Mouse (Mus musculus) embryo, embryonic 10.5 days (tissue): Measurements from ENCODE around the gene Map3k3.

Experiments used
- DNase-seq: peaks from one replicate; pipeline ENCODE4 v3.0.0-alpha.2; 2015; ENCODE audit warnings: low spot score

The Map3k3 gene

GRCm38 (mm10) chr11:106083708-106084701, at the start of gene Map3k3:
TSS of gene Map3k3 (plus strand) at chr11:106084613.
- peak; percentile 99 for DNase-seq

DNA sequence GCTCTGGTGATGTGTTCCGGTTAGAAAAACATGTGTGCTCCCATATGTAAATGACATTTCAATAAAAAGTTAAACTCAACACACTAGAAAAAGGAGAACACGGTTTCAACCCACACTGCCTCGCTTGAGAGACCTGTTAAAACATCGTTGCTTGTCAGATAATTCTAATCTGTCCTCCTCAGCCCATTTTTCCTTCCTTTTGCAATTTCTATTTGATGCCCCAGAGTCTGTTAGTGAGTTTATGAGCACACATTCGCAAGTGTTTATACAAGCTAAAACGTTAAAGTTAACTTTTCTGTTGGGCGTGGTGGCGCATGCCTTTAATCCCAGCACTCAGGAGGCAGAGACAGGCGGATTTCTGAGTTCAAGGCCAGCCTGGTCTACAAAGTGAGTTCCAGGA, 49.4 kb upstream of the Map3k3 start:
- DNase-seq: no peak

DNA sequence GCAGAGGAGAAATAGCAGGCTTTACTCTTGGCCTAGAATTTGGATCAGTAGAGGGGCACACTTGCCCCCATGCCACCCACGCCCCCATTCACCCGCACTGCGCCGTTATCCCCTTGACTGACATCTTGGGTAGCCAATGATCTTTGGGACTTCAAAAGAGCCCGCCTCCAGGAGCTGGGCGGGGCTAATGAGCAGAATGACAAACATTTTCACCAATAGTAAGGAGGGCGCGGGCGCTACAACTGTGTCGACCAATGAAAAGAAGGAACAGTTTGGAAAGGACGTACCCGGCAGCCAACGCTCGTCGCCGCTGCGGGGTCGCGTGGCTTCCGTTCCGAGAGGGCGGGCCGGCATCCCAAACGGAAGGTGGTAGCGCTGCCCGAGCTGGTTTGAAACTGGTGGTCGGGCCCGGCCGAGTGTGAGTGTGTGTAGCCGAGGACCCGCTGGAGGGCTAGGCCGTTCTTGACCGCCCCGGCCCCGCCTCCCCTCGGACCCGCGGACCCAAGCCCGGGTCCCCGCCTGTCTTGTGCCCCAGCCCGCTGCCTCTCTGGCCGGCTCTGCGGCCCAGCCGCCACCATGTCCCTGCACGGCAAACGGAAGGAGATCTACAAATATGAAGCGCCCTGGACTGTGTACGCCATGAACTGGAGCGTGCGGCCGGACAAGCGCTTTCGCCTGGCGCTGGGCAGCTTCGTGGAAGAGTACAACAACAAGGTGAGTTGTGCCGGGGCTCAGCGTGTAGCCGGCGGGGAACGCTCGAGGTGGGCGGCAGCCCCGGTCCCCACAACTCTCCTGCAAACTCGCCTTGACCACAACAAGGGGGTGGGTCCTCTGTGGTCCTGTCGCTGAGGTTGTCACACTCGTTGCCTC, 47.6 kb upstream of the Map3k3 start, which contains the start of gene Dcaf7:
TSS of gene Dcaf7 (plus strand) at position 325 of the 870 bp plus-strand sequence.
- peak; percentile 100 for DNase-seq

GRCm38 (mm10) chr11:106037418-106037751, 47.0 kb upstream of the Map3k3 start:
- DNase-seq: peak; percentile 79

- no peak for DNase-seq
These were observed 40.1 kb upstream of the Map3k3 start for GRCm38 (mm10) chr11:106044349-106044748.

DNA sequence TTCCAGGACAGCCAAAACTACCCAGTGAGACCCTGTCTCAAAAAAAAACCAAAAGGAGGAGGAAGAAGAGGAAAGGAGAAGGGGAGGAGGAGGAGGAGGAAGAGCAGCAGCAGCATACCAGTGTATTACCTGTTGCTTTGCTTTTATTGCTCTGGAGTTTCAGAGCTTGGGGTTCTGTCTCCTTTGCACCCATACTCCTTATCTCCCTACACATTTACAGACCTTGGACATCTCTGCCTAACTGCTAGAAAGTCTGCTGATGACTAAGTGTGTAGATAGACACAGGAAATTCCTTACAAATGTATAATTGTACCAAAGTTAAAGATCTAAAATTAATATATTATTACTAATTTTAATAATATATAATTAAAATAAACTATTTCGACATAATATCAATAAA, 39.2 kb upstream of the Map3k3 start:
- no peak for DNase-seq

- no peak for DNase-seq
These were observed 38.6 kb upstream of the Map3k3 start for GRCm38 (mm10) chr11:106045780-106046179.

DNA sequence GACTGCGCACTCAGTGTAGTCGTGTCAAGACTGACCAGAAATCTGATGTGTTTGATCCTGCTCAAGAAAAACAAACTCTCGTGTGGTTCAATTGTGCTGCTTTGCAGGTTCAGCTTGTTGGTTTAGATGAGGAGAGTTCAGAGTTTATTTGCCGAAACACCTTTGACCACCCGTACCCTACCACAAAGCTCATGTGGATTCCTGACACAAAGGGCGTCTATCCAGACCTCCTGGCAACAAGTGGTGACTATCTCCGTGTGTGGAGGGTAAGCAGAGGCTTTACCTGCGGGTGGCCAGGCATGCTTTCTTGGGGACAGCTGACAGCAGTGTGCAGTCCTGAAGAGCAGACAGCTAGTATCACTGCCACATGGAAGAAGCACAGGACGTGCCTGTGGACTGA, 37.8 kb upstream of the Map3k3 start:
- DNase-seq: no peak

- DNase-seq: no peak
These were observed 30.5 kb upstream of the Map3k3 start for GRCm38 (mm10) chr11:106053921-106054320.

DNA sequence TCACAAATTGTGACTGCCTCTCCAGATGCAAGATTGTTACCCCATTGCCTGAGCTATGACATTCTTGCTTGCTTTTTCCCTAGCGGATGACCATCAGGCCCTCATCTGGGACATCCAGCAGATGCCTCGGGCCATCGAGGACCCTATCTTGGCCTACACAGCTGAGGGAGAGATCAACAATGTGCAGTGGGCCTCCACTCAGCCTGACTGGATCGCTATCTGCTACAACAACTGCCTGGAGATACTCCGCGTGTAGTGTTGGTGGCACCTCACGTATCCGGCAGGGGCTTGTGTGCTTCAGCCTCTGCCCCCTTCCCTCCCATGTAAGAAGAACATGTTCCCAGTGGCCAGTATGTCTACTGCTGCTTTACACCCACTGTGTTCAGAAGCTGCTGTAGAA, 29.8 kb upstream of the Map3k3 start:
- DNase-seq: no peak

- no peak for DNase-seq
These were observed 29.1 kb upstream of the Map3k3 start for GRCm38 (mm10) chr11:106055341-106055740.

DNA sequence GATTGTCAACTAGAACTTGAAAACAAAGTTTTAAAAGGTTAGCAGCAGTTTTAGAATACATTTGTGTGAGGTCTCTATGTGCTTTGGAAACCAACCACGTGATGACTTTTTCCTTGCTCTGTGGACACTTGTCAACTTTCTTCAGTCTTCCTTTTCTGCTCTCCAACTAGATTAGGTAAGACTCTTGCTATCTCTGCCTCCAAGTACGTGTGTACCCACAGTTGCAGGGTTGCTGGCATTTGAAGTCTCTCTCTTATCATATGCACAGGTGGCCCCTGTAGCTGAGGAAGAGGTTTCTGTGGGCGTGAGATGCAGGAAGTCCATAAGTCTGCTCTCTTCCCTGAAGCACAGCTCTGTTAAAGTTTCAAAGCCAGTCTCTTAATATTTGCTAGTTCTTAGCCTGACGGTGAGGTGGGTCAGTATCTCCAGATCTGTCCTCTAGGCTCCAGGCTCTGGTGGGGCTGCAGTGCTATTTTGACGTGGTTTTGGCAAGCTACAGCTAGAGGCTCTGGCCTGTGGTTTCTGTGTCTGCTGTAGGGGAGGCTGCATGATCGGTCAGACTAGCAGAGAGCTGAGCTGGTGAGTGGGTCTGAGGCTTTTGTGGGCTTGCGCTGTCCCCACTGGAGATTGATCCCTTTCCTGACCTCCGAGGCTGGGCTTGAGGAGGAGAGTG, 27.5 kb upstream of the Map3k3 start:
- no peak for DNase-seq

DNA sequence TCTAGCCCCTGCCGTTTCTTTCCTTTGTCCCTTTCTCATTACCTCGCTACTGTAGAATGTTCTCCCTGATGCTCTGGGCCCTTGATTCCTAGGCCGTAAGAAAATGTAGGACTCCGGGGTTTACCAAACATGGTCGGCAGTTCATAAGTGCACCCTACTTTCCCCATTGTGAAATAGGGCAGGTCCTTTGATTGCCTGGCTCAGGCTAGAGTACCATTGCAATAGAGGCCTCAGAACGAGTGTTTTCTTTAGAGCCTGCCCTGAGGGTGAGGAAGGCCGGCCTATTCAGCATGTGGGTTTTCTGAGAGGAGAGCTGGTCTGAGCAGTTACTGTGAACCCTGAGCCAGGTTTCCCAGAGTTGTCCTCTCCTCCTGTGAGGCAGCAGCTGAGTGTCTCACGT, 26.4 kb upstream of the Map3k3 start:
- no peak for DNase-seq

GRCm38 (mm10) chr11:106060549-106060948, 23.9 kb upstream of the Map3k3 start:
- no peak for DNase-seq

- no peak for DNase-seq
These were observed 23.1 kb upstream of the Map3k3 start for GRCm38 (mm10) chr11:106061311-106061710.

DNA sequence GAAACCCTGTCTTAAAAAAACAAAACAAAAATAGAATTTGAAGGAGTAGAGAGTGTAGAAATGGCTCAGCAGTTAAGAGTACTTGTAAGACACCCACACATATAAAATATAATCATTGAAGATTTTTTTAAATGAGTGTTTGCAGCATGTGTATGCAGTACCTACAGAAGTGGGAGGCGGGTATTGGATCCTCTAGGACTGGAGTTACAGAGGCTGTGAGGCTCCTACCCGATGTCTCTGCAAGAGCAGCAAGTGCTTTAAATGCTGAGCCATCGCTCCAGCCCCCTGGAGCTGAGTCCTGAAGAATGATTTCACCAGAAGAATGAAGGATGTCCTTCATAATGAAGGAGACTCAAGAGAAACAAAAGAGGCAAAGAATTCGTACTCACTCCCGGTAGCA, 20.7 kb upstream of the Map3k3 start:
- DNase-seq: no peak

DNA sequence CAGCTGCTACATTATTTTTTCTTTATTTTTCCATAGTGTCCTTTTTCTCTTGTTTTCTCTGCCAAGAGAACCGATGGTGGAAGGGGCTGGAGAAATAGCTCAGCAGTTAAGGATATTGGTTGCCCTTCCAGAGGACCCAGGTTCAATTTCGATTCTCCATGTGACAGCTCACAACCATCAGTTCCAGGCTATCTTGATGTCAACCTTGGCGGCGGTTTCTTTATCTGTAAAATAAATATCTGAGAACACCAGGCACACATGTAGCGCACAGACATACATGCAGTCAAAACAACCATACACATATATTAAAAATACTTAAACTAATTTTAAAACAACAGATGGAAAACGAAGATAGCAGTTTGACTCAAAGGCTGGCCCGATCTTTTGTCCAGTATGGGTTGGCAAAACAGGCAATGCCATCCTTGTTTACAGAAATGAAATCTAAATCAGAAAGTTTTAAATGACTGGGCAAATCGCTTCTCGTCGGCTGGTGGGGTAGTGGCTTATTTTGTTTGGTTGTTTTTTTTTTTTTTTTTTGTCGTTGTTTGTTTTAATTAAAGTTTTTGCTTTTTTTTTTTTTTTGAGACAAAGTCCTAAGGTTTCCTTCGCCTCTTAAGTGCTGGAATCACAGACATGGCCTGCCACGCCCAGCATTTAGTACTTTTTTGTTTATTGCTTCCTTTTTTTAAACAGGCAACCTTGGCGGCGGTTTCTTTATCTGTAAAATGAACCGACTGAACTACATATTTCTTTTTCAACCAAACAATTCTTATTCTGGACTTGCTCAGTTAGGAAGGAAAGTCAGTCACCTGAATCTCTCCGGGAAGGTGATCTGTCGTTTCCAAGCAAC, 19.1 kb upstream of the Map3k3 start:
- DNase-seq: no peak

- DNase-seq: peak; percentile 96
These were observed 18.4 kb upstream of the Map3k3 start, which contains the start of gene Taco1 for GRCm38 (mm10) chr11:106065923-106066571. TSS of gene Taco1 (plus strand) at chr11:106066061.

- DNase-seq: peak; percentile 85
These were observed 17.8 kb upstream of the Map3k3 start for GRCm38 (mm10) chr11:106066616-106067015.

DNA sequence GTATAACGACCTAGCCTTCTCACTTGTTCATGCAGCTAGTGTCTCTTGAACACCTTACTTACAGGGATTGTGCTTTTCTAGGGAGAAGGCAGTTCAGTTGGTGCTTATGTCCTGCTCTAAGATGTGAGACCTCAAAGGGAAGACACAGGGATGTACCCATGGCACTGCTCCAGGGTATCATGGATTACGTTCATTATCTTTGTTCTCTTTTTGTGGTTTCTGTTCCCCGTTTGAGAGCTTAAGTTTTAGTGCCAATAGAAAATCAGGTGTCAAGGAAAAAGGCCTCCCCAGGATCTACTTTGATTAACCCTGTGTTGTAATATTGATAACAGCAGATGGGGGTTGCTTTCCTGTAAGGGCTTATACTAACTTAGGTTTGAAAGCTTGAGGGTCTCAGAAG, 10.6 kb upstream of the Map3k3 start:
- DNase-seq: no peak

DNA sequence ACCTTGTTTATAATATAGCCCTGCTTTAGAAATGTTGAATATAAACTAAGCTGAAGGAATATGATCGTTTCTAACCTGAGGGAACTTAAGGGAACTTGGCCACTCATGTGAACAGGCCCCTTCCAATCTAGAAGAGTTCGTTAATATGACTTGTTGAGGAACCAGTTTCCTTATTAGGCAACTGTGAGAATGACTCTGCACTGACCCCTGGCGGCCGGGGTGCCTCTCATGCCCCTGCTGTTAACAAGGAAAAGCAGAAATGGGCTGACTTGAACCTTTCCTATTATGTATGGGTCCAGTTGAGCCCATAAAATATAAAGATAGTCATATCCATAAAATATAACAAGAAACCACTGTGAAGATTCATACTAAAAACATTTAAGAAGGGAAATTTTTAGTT, 8.1 kb upstream of the Map3k3 start:
- peak; percentile 86 for DNase-seq
